Mouse (Mus musculus) hindbrain, embryonic 12.5 days (tissue): ENCODE results near the gene Kazn. TPM values are rescaled to one million over a fixed set of nuclear protein-coding genes. Genes with fewer than 3 reads are reported as not detected.

Experiments used
- ATAC-seq: fragments of 200-750 bp; cut with Nextera tagmentation; 2 replicates; pipeline ENCODE4 v1.8.0; 2017; ENCODE audit warnings: moderate TSS enrichment; ENCODE audit not compliant: low FRiP score
- H3K27ac ChIP-seq: fragments of 300-500 bp; sonication (generic); 2 replicates; pipeline ENCODE4 v1.5.1; 2016; ENCODE audit warnings: mild to moderate bottlenecking
- H3K27me3 ChIP-seq: fragments of 300-500 bp; sonication (generic); 2 replicates; pipeline ENCODE4 v1.6.1; 2016; ENCODE audit warnings: mild to moderate bottlenecking
- H3K36me3 ChIP-seq: fragments of 300-500 bp; sonication (generic); 2 replicates; pipeline ENCODE4 v1.6.1; 2016; ENCODE audit warnings: mild to moderate bottlenecking
- H3K4me1 ChIP-seq: fragments of 300-500 bp; sonication (generic); 2 replicates; pipeline ENCODE4 v1.6.1; 2016
- H3K4me2 ChIP-seq: fragments of 300-500 bp; sonication (generic); replicated peaks from 2 replicates; pipeline ENCODE4 v1.6.1; 2016; ENCODE audit warnings: mild to moderate bottlenecking
- H3K4me3 ChIP-seq: fragments of 300-500 bp; sonication (generic); 2 replicates; pipeline ENCODE4 v1.5.1; 2016; ENCODE audit warnings: mild to moderate bottlenecking
- H3K9ac ChIP-seq: fragments of 300-500 bp; sonication (generic); 2 replicates; pipeline ENCODE4 v1.6.1; 2016; ENCODE audit warnings: mild to moderate bottlenecking, moderate library complexity
- H3K9me3 ChIP-seq: fragments of 300-500 bp; sonication (generic); replicated peaks from 2 replicates; pipeline ENCODE4 v1.6.1; 2016; ENCODE audit warnings: mild to moderate bottlenecking
- WGBS: fragments of 180-500 bp; shearing (Covaris S2); methylation state at CpG from one replicate; pipeline ENCODE4 v1.1.7; 2016; 5-methylcytosine and 5-hydroxymethylcytosine counted together
- polyA plus RNA-seq: library from polyadenylated mRNA; unstranded; fragments of >200 nt; fragmentation: Nextera tagmentation; extraction: Ambion mirVana; gene quantifications from 2 replicates; pipeline ENCODE4 v1.2.1, GENCODE M21; 2016

Gene Kazn
- polyA plus RNA-seq, 1 experiment from 2014 or later = 20.6 TPM

GRCm38 (mm10) chr4:142169636-142170035, 69.6 kb downstream of the Kazn start:
- Histone ChIP-seq H3K4me3 (no peak overlapping the region), H3K36me3 (no peaks in the 10 kb centered on the region), H3K4me1 (peaks cover 38% of the 10 kb centered on the region), H3K27me3 (no peaks in the 10 kb centered on the region), H3K9me3 (no peaks in the 10 kb centered on the region), H3K4me2 (no peak overlapping the region), H3K9ac (no peak overlapping the region), H3K27ac (no peak overlapping the region)
- ATAC-seq = no peak
- WGBS = 60% methylated on average over 4 of the region's 4 CpGs

DNA sequence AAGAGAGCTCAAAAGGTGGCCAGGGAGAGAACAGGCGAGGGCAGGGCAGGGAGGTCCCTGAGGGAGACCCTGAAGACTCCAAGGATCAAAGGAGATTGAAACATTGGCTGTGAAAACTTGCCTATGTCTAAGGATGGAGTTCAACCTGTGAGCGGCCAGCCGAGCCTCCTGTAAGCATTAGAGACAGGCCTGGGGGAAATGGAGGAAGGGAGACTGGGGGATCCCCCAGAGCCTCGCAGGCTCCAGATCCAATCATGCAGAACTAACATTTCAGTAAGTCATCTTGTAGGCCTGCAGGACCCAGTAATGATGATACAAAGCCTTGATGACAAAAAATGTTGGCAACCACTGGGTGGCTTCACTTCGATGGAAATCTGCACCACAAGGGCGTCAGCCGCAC, 70.8 kb downstream of the Kazn start:
- no peak for ATAC-seq
- 88% methylated on average over 7 of the region's 7 CpGs for WGBS
- H3K27ac ChIP-seq = no peak overlapping the region
- no peaks in the 10 kb centered on the region for H3K9me3 ChIP-seq
- no peak overlapping the region for H3K4me2 ChIP-seq
- no peak overlapping the region for H3K4me3 ChIP-seq
- H3K9ac ChIP-seq = no peak overlapping the region
- no peaks in the 10 kb centered on the region for H3K36me3 ChIP-seq
- no peaks in the 10 kb centered on the region for H3K27me3 ChIP-seq
- peaks cover 35% of the 10 kb centered on the region for H3K4me1 ChIP-seq

- H3K9ac ChIP-seq = no peak overlapping the region
- H3K9me3 ChIP-seq = peaks cover 6% of the 10 kb centered on the region; the same call in 1 of the 2 replicates
- no peaks in the 10 kb centered on the region for H3K36me3 ChIP-seq
- no peaks in the 10 kb centered on the region for H3K27me3 ChIP-seq
- no peak overlapping the region for H3K4me3 ChIP-seq
- no peak for ATAC-seq
- WGBS = 9% methylated on average over 18 of the region's 18 CpGs
- peak overlapping the region; percentile 17; the same call in 1 of the 2 replicates for H3K4me2 ChIP-seq
- peaks cover 23% of the 10 kb centered on the region for H3K4me1 ChIP-seq
- peak overlapping the region; percentile 17; the same call in 1 of the 2 replicates for H3K27ac ChIP-seq
These were observed 73.1 kb downstream of the Kazn start for GRCm38 (mm10) chr4:142165835-142166701.

DNA sequence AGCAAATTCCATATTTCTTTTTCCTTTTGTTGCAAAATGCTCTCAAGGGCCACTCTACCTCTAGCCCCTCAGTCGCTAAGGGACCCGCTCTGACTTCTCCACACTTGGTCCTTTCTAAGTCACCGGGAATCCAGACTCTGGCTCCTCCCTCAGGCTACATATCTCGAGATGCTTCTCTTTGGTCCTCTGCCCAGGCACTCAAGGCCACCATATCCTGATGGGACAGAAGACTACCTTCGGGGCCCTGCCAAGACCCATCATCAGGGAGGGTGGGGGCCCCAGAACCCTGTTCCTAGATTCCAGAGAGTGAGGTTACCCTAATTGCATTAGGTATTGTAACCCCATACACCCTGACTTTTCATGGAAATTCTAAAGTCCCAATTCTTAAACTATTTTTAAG, 73.8 kb downstream of the Kazn start:
- Histone ChIP-seq H3K27ac (no peak overlapping the region), H3K4me3 (no peak overlapping the region), H3K27me3 (no peaks in the 10 kb centered on the region), H3K36me3 (no peaks in the 10 kb centered on the region), H3K4me1 (peaks cover 23% of the 10 kb centered on the region), H3K9me3 (peaks cover 6% of the 10 kb centered on the region; the same call in 1 of the 2 replicates), H3K9ac (no peak overlapping the region; the same call in 1 of the 2 replicates), H3K4me2 (no peak overlapping the region)
- no peak for ATAC-seq
- WGBS = 64% methylated on average over 5 of the region's 5 CpGs

DNA sequence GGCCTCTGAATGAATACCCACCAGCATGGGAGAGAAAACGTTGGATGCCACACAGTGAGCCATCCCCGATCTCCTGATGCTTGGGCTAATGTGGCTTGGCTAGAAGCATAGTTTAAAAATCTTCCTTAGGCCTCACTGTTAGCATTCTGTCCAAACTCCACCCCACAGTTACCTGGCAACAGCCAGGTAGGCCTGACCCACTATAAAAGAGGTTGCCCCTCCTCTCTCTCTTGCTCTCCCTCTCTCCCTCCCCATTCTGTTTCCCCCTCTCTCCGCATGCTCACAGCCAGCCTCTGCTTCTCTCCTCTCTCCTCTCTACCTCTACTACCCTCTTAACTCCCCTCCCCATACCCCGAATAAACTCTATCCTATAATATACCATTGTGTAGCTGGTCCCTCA, 74.8 kb downstream of the Kazn start:
- WGBS = 47% methylated on average over 4 of the region's 4 CpGs
- H3K9ac ChIP-seq = no peak overlapping the region
- no peaks in the 10 kb centered on the region for H3K36me3 ChIP-seq
- no peak overlapping the region for H3K4me3 ChIP-seq
- H3K27me3 ChIP-seq = no peaks in the 10 kb centered on the region
- peaks cover 27% of the 10 kb centered on the region for H3K4me1 ChIP-seq
- ATAC-seq = no peak
- no peak overlapping the region for H3K27ac ChIP-seq
- no peak overlapping the region for H3K4me2 ChIP-seq
- H3K9me3 ChIP-seq = peaks cover 6% of the 10 kb centered on the region; the same call in 1 of the 2 replicates

DNA sequence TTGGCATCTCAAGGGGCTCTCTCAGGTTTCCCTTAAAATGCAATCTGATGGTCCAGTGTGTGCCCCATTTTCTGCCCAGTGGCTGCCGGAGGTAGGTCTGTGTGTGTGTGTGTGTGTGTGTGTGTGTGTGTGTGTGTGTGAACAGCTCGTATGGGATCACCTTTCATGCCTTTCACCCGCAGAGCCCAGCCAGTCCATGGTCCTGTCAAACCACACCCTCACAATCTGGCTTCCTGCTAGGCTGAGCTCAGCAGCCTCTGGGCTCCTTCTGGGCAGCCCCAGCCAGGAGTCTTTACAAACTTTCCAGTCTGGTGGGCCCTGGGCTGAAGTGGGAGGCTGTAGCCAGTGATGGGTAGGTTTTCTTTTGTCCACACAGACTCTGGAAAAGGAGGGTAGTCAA, 75.3 kb downstream of the Kazn start:
- no peak for ATAC-seq
- H3K36me3 ChIP-seq = no peaks in the 10 kb centered on the region
- no peak overlapping the region for H3K27ac ChIP-seq

GRCm38 (mm10) chr4:142162729-142163128, 76.5 kb downstream of the Kazn start:
- Histone ChIP-seq H3K27ac (no peak overlapping the region), H3K9me3 (peaks cover 6% of the 10 kb centered on the region; the same call in 1 of the 2 replicates), H3K4me2 (no peak overlapping the region), H3K4me1 (peaks cover 27% of the 10 kb centered on the region), H3K36me3 (no peaks in the 10 kb centered on the region; the same call in 1 of the 2 replicates), H3K4me3 (no peak overlapping the region), H3K9ac (no peak overlapping the region), H3K27me3 (no peaks in the 10 kb centered on the region)
- 88% methylated on average over 9 of the region's 9 CpGs for WGBS
- ATAC-seq = no peak

More for the DNA sequence above, 75.3 kb downstream of the Kazn start:
- 50% methylated on average over 3 of the region's 3 CpGs for WGBS
- H3K4me1 ChIP-seq = peaks cover 27% of the 10 kb centered on the region
- H3K9me3 ChIP-seq = peaks cover 6% of the 10 kb centered on the region; the same call in 1 of the 2 replicates
- H3K4me2 ChIP-seq = no peak overlapping the region
- no peak overlapping the region for H3K9ac ChIP-seq
- no peaks in the 10 kb centered on the region for H3K27me3 ChIP-seq
- no peak overlapping the region for H3K4me3 ChIP-seq

DNA sequence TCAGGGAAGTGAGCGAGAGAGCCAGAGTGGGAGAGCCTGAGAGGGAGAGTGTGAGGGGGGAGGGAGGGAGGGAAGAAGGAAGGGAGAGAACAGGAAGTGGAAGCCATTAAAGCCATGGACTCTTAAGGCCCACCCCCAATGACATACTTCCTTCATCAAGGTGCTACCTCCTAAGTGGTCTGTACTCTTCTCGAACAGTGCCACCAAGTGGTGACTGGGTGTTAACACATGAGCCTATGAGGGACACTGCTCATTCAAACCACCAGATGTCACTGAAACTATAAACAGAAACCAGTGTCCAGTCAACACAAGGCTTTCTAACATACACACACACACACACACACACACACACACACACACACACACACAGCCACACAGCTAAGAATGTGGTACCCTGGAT, 77.1 kb downstream of the Kazn start:
- Histone ChIP-seq H3K4me2 (no peak overlapping the region), H3K4me1 (peaks cover 27% of the 10 kb centered on the region), H3K9me3 (peaks cover 6% of the 10 kb centered on the region; the same call in 1 of the 2 replicates), H3K9ac (no peak overlapping the region), H3K27ac (no peak overlapping the region), H3K4me3 (no peak overlapping the region), H3K36me3 (no peaks in the 10 kb centered on the region; the same call in 1 of the 2 replicates), H3K27me3 (no peaks in the 10 kb centered on the region)
- 92% methylated on average over 2 of the region's 2 CpGs for WGBS
- no peak for ATAC-seq

- ATAC-seq = no peak
- Histone ChIP-seq H3K9me3 (peaks cover 6% of the 10 kb centered on the region; the same call in 1 of the 2 replicates), H3K4me1 (peaks cover 14% of the 10 kb centered on the region), H3K4me3 (no peak overlapping the region), H3K4me2 (no peak overlapping the region), H3K27ac (no peak overlapping the region), H3K27me3 (no peaks in the 10 kb centered on the region), H3K9ac (no peak overlapping the region), H3K36me3 (no peaks in the 10 kb centered on the region; the same call in 1 of the 2 replicates)
- WGBS = 49% methylated on average over 8 of the region's 8 CpGs
These were observed 79.2 kb downstream of the Kazn start for GRCm38 (mm10) chr4:142160041-142160440.

- H3K9ac ChIP-seq = no peak overlapping the region
- H3K4me1 ChIP-seq = peaks cover 10% of the 10 kb centered on the region; the same call in 1 of the 2 replicates
- H3K4me2 ChIP-seq = no peak overlapping the region
- no peak for ATAC-seq
- no peak overlapping the region for H3K27ac ChIP-seq
- no peaks in the 10 kb centered on the region for H3K9me3 ChIP-seq
- WGBS = 85% methylated on average over 5 of the region's 5 CpGs
- no peak overlapping the region for H3K4me3 ChIP-seq
- H3K27me3 ChIP-seq = no peaks in the 10 kb centered on the region
- H3K36me3 ChIP-seq = no peaks in the 10 kb centered on the region; the same call in 1 of the 2 replicates
These were observed 82.7 kb downstream of the Kazn start for GRCm38 (mm10) chr4:142156506-142156905.

DNA sequence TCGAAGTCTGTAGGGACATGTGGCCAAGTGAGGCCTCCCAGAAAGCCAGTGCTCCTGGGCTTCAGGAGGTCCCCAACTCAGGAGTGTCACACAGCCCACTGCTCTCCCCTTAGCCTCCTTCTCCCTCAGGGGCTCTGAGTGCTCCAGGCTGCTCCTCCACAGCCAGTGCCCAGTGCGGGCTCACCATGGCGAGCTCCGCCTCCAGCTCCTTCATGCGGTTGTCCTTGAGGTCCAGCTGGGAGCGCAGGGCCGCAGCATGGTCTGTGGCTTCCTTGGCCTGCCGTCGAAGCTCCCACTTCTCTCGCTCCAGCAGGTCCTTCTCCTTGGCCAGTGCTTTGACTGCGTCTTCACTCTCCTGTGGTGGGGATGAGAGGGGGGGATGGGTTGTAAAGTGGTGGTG, 85.0 kb downstream of the Kazn start:
- Histone ChIP-seq H3K4me1 (peaks cover 7% of the 10 kb centered on the region; the same call in 1 of the 2 replicates), H3K4me3 (no peak overlapping the region), H3K9me3 (no peaks in the 10 kb centered on the region), H3K36me3 (no peaks in the 10 kb centered on the region; the same call in 1 of the 2 replicates), H3K4me2 (no peak overlapping the region), H3K27ac (no peak overlapping the region), H3K27me3 (no peaks in the 10 kb centered on the region), H3K9ac (no peak overlapping the region; the same call in 1 of the 2 replicates)
- 67% methylated on average over 11 of the region's 11 CpGs for WGBS
- ATAC-seq = peak; percentile 9; the same call in 1 of the 2 replicates

DNA sequence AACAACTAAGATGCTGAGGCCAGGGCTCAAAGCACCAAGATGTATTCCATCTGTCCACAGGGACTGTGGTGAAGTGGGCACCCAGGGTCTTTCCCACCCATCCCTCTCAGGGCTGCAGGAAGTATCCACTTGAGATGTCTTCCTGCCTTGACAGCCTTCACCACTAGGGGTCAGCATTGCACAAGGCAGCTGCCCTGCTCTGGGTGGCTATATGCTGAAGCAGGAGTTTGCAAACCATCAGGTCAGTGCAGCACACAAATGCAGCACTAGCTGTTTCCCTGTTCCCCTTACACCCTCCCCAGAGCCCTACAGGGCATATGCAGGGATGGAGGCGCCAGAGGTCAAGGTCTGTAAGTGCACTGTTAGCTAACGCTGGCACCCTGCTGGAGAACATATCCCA, 85.7 kb downstream of the Kazn start:
- Histone ChIP-seq H3K9me3 (no peaks in the 10 kb centered on the region), H3K36me3 (peaks cover under 1% of the 10 kb centered on the region), H3K27me3 (no peaks in the 10 kb centered on the region), H3K4me1 (peaks cover 7% of the 10 kb centered on the region; the same call in 1 of the 2 replicates), H3K9ac (no peak overlapping the region), H3K27ac (no peak overlapping the region), H3K4me2 (no peak overlapping the region), H3K4me3 (no peak overlapping the region)
- 0% methylated on average over 2 of the region's 2 CpGs for WGBS
- ATAC-seq = peak; percentile 83
